Mouse (Mus musculus) intestine, embryonic 16.5 days (tissue): Measurements from ENCODE around the gene Pvr. TPM values are rescaled to one million over a fixed set of nuclear protein-coding genes. Genes with fewer than 3 reads are reported as not detected.

Source experiments
- ATAC-seq: fragments of 200-750 bp; cut with Nextera tagmentation; 2 replicates; pipeline ENCODE4 v1.8.0; 2017; ENCODE audit warnings: moderate TSS enrichment, moderate library complexity
- H3K27ac ChIP-seq: fragments of 300-500 bp; sonication (generic); 2 replicates; pipeline ENCODE4 v1.5.1; 2014; ENCODE audit warnings: mild to moderate bottlenecking, low read length
- H3K27me3 ChIP-seq: fragments of 300-500 bp; sonication (generic); replicated peaks from 2 replicates; pipeline ENCODE4 v1.6.1; 2014; ENCODE audit warnings: low read length, control low read depth, mixed read lengths; ENCODE audit not compliant: control insufficient read depth, insufficient read depth
- H3K36me3 ChIP-seq: fragments of 300-500 bp; sonication (generic); 2 replicates; pipeline ENCODE4 v1.6.1; 2014; ENCODE audit warnings: low read length, control low read depth; ENCODE audit not compliant: control insufficient read depth, insufficient read depth
- H3K4me1 ChIP-seq: fragments of 300-500 bp; sonication (generic); 2 replicates; pipeline ENCODE4 v1.6.1; 2014; ENCODE audit warnings: low read length, control low read depth, mixed read lengths; ENCODE audit not compliant: control insufficient read depth, insufficient read depth
- H3K4me2 ChIP-seq: fragments of 300-500 bp; sonication (generic); 2 replicates; pipeline ENCODE4 v1.6.1; 2014; ENCODE audit warnings: low read depth, low read length, control low read depth
- H3K4me3 ChIP-seq: fragments of 300-500 bp; sonication (generic); 2 replicates; pipeline ENCODE4 v1.5.1; 2014; ENCODE audit warnings: mild to moderate bottlenecking, low read length
- H3K9ac ChIP-seq: fragments of 300-500 bp; sonication (generic); 2 replicates; pipeline ENCODE4 v1.6.1; 2014; ENCODE audit warnings: low read depth, low read length
- H3K9me3 ChIP-seq: fragments of 300-500 bp; sonication (generic); 2 replicates; pipeline ENCODE4 v1.6.1; 2016; ENCODE audit warnings: low read length, control low read depth; ENCODE audit not compliant: control insufficient read depth
- WGBS: fragments of 180-500 bp; shearing (Covaris S2); extraction: QIAGEN DNeasy Blood & Tissue Kit; methylation state at CpG from one replicate; pipeline ENCODE4 v1.1.7; 2014; 5-methylcytosine and 5-hydroxymethylcytosine counted together
- polyA plus RNA-seq: library from polyadenylated mRNA; unstranded; fragments of >200 nt; fragmentation: Nextera tagmentation; extraction: Ambion mirVana; gene quantifications from 2 replicates; pipeline ENCODE4 v1.2.1, GENCODE M21; 2015

Gene Pvr
- polyA plus RNA-seq, 1 experiment from 2014 or later: 16.5 TPM

GRCm38 (mm10) chr7:19865246-19866036 lies 55.5 kb downstream of the Pvr start:
- Histone ChIP-seq H3K4me2 (no peak overlapping the region), H3K27ac (peak overlapping the region; percentile 40; the same call in 1 of the 2 replicates), H3K9me3 (no peaks in the 10 kb centered on the region), H3K27me3 (no peaks in the 10 kb centered on the region), H3K9ac (no peak overlapping the region), H3K4me1 (0 out of 2 replicates have a peak, but pooled peaks cover 6% of the 10 kb centered on the region), H3K4me3 (no peak overlapping the region), H3K36me3 (no peaks in the 10 kb centered on the region)
- ATAC-seq: peak; percentile 54
- 65% methylated on average over 8 of the region's 8 CpGs for WGBS

GRCm38 (mm10) chr7:19864241-19864640 lies 56.7 kb downstream of the Pvr start:
- Histone ChIP-seq H3K27ac (no peak overlapping the region), H3K9me3 (no peaks in the 10 kb centered on the region), H3K4me1 (0 out of 2 replicates have a peak, but pooled peaks cover 6% of the 10 kb centered on the region), H3K9ac (peak overlapping the region; percentile 19; the same call in 1 of the 2 replicates), H3K27me3 (no peaks in the 10 kb centered on the region), H3K4me3 (no peak overlapping the region), H3K4me2 (no peak overlapping the region), H3K36me3 (no peaks in the 10 kb centered on the region)
- no peak for ATAC-seq
- 55% methylated on average over 2 of the region's 2 CpGs for WGBS

GRCm38 (mm10) chr7:19861199-19861598 lies 59.8 kb downstream of the Pvr start, which contains the start of gene Ceacam16:
Gene Ceacam16 (minus strand): TSS chr7:19861299.
- Histone ChIP-seq H3K4me2 (no peak within 1 kb of the TSS), H3K4me1 (0 out of 2 replicates have a peak, but pooled peaks cover 4% of the 10 kb centered on the region), H3K36me3 (no peaks in the 10 kb centered on the region), H3K9ac (no peak within 1 kb of the TSS), H3K9me3 (no peaks in the 10 kb centered on the region), H3K4me3 (no peak within 1 kb of the TSS), H3K27me3 (0 out of 2 replicates have a peak, but pooled peaks cover 2% of the 10 kb centered on the region), H3K27ac (no peak within 1 kb of the TSS)
- ATAC-seq: no peak
- WGBS: 78% methylated on average over 9 of the region's 9 CpGs

GRCm38 (mm10) chr7:19859740-19860139 lies 61.2 kb downstream of the Pvr start:
- Histone ChIP-seq H3K4me3 (no peak overlapping the region), H3K4me2 (no peak overlapping the region), H3K9ac (no peak overlapping the region), H3K27ac (no peak overlapping the region), H3K36me3 (no peaks in the 10 kb centered on the region), H3K9me3 (no peaks in the 10 kb centered on the region), H3K4me1 (no peaks in the 10 kb centered on the region), H3K27me3 (0 out of 2 replicates have a peak, but pooled peaks cover 2% of the 10 kb centered on the region)
- ATAC-seq: no peak
- 69% methylated on average over 10 of the region's 10 CpGs for WGBS

GRCm38 (mm10) chr7:19856283-19856682 lies 64.7 kb downstream of the Pvr start:
- H3K36me3 ChIP-seq: no peaks in the 10 kb centered on the region
- 86% methylated on average over 6 of the region's 6 CpGs for WGBS
- peaks cover 18% of the 10 kb centered on the region; the same call in 1 of the 2 replicates for H3K27me3 ChIP-seq
- no peak for ATAC-seq
- H3K4me2 ChIP-seq: no peak overlapping the region
- H3K9me3 ChIP-seq: no peaks in the 10 kb centered on the region
- H3K4me1 ChIP-seq: peaks cover 6% of the 10 kb centered on the region
- H3K4me3 ChIP-seq: no peak overlapping the region
- H3K27ac ChIP-seq: no peak overlapping the region
- H3K9ac ChIP-seq: no peak overlapping the region

- WGBS: 82% methylated on average over 5 of the region's 5 CpGs
- no peak overlapping the region for H3K4me3 ChIP-seq
- no peak overlapping the region for H3K4me2 ChIP-seq
- no peak overlapping the region for H3K27ac ChIP-seq
- H3K9ac ChIP-seq: no peak overlapping the region
- ATAC-seq: no peak
- H3K36me3 ChIP-seq: no peaks in the 10 kb centered on the region
- H3K9me3 ChIP-seq: no peaks in the 10 kb centered on the region
- H3K27me3 ChIP-seq: peaks cover 18% of the 10 kb centered on the region; the same call in 1 of the 2 replicates
- peaks cover 6% of the 10 kb centered on the region for H3K4me1 ChIP-seq
These were observed 65.3 kb downstream of the Pvr start for GRCm38 (mm10) chr7:19855663-19856062.

Other genes starting within 250 kb of the Pvr start
- gene Apoc2, start 243.2 kb downstream of the Pvr start, polyA plus RNA-seq: 463 and 798 TPM in 2 replicates
- not detected in 2 replicates for gene Gm44805, start 239.7 kb downstream of the Pvr start, polyA plus RNA-seq
- gene Apoc4, start 239.7 kb downstream of the Pvr start, polyA plus RNA-seq: 2.6 and 8.3 TPM in 2 replicates
- 39.5 and 43.2 TPM in 2 replicates for gene Apoc1, start 228.5 kb downstream of the Pvr start, polyA plus RNA-seq
- gene Apoe, start 222.0 kb downstream of the Pvr start, polyA plus RNA-seq: 314 and 355 TPM in 2 replicates
- gene Tomm40, start 205.7 kb downstream of the Pvr start, polyA plus RNA-seq: 143 and 157 TPM in 2 replicates
- gene Nectin2, start 170.7 kb downstream of the Pvr start, polyA plus RNA-seq: 143 and 149 TPM in 2 replicates
- gene Bcam, start 150.1 kb downstream of the Pvr start, polyA plus RNA-seq: 58.7 and 62.7 TPM in 2 replicates
- gene Cblc, start 124.4 kb downstream of the Pvr start, polyA plus RNA-seq: 32.6 and 42.1 TPM in 2 replicates
- 15.5 and 15.6 TPM in 2 replicates for gene Bcl3, start 98.4 kb downstream of the Pvr start, polyA plus RNA-seq
- gene Gm19345, start 69.2 kb downstream of the Pvr start, polyA plus RNA-seq: 0.13 and 0.27 TPM in 2 replicates
- not detected in 2 replicates for gene Ceacam16, start 59.9 kb downstream of the Pvr start, polyA plus RNA-seq
- not detected in 2 replicates for gene Ceacam19, start 33.2 kb downstream of the Pvr start, polyA plus RNA-seq
- gene Igsf23, start 29.6 kb upstream of the Pvr start, polyA plus RNA-seq: 14.7 and 19.1 TPM in 2 replicates
- gene Ceacam20, start 44.3 kb upstream of the Pvr start, polyA plus RNA-seq: 3.5 and 6.5 TPM in 2 replicates
- gene Nlrp9b, start 70.3 kb upstream of the Pvr start, polyA plus RNA-seq: 0.75 and 0.76 TPM in 2 replicates
- not detected in 2 replicates for gene Vmn1r91, start 178.5 kb upstream of the Pvr start, polyA plus RNA-seq
- not detected in 2 replicates for gene Gm16442, start 201.4 kb upstream of the Pvr start, polyA plus RNA-seq
- not detected in 2 replicates for gene Vmn1r93, start 217.9 kb upstream of the Pvr start, polyA plus RNA-seq
- gene Vmn1r94, start 247.2 kb upstream of the Pvr start, polyA plus RNA-seq: not detected in 2 replicates